Mouse (Mus musculus) hindbrain, embryonic 10.5 days (tissue): ENCODE results near the gene Tmem236. TPM values are rescaled to one million over a fixed set of nuclear protein-coding genes. Genes with fewer than 3 reads are reported as not detected.
A peak's percentile ranks its signal among the peaks of the same experiment; 100 is the strongest.

Experiments used
- DNase-seq: peaks from one replicate; pipeline ENCODE4 v3.0.0-alpha.2; 2017; ENCODE audit warnings: low spot score
- H3K27ac ChIP-seq: fragments of 300-500 bp; sonication (generic); 2 replicates; pipeline ENCODE4 v1.5.1; 2016; ENCODE audit warnings: mild to moderate bottlenecking, moderate library complexity
- H3K27me3 ChIP-seq: fragments of 300-500 bp; sonication (generic); 2 replicates; pipeline ENCODE4 v1.6.1; 2016; ENCODE audit warnings: mild to moderate bottlenecking; ENCODE audit not compliant: poor library complexity, insufficient read depth, severe bottlenecking
- H3K36me3 ChIP-seq: fragments of 300-500 bp; sonication (generic); 2 replicates; pipeline ENCODE4 v1.6.1; 2016; ENCODE audit warnings: mild to moderate bottlenecking, moderate library complexity
- H3K4me1 ChIP-seq: fragments of 300-500 bp; sonication (generic); replicated peaks from 2 replicates; pipeline ENCODE4 v1.6.1; 2016; ENCODE audit warnings: mild to moderate bottlenecking
- H3K4me3 ChIP-seq: fragments of 300-500 bp; sonication (generic); 2 replicates; pipeline ENCODE4 v1.5.1; 2016; ENCODE audit warnings: mild to moderate bottlenecking, moderate library complexity
- H3K9me3 ChIP-seq: fragments of 300-500 bp; sonication (generic); 2 replicates; pipeline ENCODE4 v1.6.1; 2016; ENCODE audit warnings: mild to moderate bottlenecking, moderate library complexity
- WGBS: fragments of 180-500 bp; shearing (Covaris S2); methylation state at CpG from one replicate; pipeline ENCODE4 v1.1.7; 2016; 5-methylcytosine and 5-hydroxymethylcytosine counted together
- microRNA counts: library from miRNA; unstranded; fragments of <30 nt; microRNA quantifications from one replicate; lab custom pipeline; 2017
- polyA plus RNA-seq: library from polyadenylated mRNA; unstranded; fragments of >200 nt; fragmentation: Nextera tagmentation; extraction: Ambion mirVana; gene quantifications from 2 replicates; pipeline ENCODE4 v1.2.1, GENCODE M21; 2016

The Tmem236 gene
- polyA plus RNA-seq, 1 experiment from 2014 or later = not detected

- Histone ChIP-seq H3K9me3 (no peaks in the 10 kb centered on the region), H3K4me1 (peaks cover 4% of the 10 kb centered on the region; the same call in 1 of the 2 replicates), H3K36me3 (no peaks in the 10 kb centered on the region), H3K4me3 (no peak overlapping the region), H3K27ac (no peak overlapping the region), H3K27me3 (no peaks in the 10 kb centered on the region)
- 94% methylated on average over 4 of the region's 4 CpGs for WGBS
- no peak for DNase-seq
Measured at GRCm38 (mm10) chr2:14236920-14237319, 62.6 kb downstream of the Tmem236 start.

- DNase-seq = no peak
- Histone ChIP-seq H3K9me3 (no peaks in the 10 kb centered on the region), H3K4me1 (peaks cover 4% of the 10 kb centered on the region; the same call in 1 of the 2 replicates), H3K36me3 (no peaks in the 10 kb centered on the region), H3K27ac (no peak overlapping the region), H3K27me3 (no peaks in the 10 kb centered on the region), H3K4me3 (no peak overlapping the region)
- WGBS = 79% methylated on average over 4 of the region's 4 CpGs
Measured at GRCm38 (mm10) chr2:14237723-14238122, 63.4 kb downstream of the Tmem236 start.

GRCm38 (mm10) chr2:14239151-14239550, 64.8 kb downstream of the Tmem236 start:
- WGBS = 55% methylated on average over 5 of the region's 5 CpGs
- peaks cover 4% of the 10 kb centered on the region; the same call in 1 of the 2 replicates for H3K4me1 ChIP-seq

DNA sequence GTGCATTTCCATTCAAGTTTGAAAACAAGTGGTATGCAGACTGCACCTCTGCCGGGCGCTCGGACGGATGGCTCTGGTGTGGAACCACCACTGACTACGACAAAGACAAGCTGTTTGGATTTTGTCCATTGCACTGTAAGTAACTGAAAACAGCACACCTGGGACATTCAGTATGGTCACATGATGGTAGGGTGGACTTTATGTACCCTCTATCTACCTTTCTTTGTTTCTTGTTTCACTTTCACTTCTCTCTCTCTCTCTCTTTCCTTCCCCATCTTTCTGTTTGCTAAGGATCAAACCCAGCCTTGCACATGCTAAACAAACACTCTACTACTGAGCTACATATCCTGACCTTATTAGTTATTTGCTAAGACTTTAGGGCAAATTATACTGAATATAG, 69.8 kb downstream of the Tmem236 start:
- peaks cover 1% of the 10 kb centered on the region; the same call in 1 of the 2 replicates for H3K4me1 ChIP-seq
- WGBS = 91% methylated on average over 5 of the region's 5 CpGs
- H3K36me3 ChIP-seq = no peaks in the 10 kb centered on the region
- no peak overlapping the region for H3K27ac ChIP-seq
- H3K9me3 ChIP-seq = no peaks in the 10 kb centered on the region
- H3K27me3 ChIP-seq = no peaks in the 10 kb centered on the region
- no peak overlapping the region for H3K4me3 ChIP-seq
- DNase-seq = no peak

More at GRCm38 (mm10) chr2:14239151-14239550, 64.8 kb downstream of the Tmem236 start:
- DNase-seq = no peak
- no peaks in the 10 kb centered on the region for H3K36me3 ChIP-seq
- H3K27ac ChIP-seq = no peak overlapping the region
- no peak overlapping the region for H3K4me3 ChIP-seq
- H3K9me3 ChIP-seq = no peaks in the 10 kb centered on the region
- H3K27me3 ChIP-seq = no peaks in the 10 kb centered on the region

DNA sequence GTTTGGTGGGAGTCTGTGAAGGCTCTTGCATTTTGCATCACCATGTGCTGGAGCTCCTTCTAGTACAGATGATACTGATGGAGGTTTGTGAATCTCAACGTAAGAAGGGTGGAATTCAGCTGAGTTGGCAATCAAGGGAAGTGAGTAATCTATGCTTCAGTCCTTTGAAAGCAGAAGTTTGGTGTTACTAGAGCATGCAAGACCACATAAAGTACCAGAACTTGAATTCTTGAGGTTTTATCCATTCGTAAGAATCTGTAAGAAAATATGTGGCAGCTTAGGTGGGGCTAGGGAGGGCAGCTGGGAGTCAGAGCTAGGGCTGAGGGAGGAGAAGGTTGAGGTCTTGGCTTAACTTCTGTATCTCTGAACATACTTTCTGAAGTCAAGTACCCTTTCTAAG, 70.3 kb downstream of the Tmem236 start:
- Histone ChIP-seq H3K27ac (no peak overlapping the region), H3K36me3 (no peaks in the 10 kb centered on the region), H3K4me1 (no peaks in the 10 kb centered on the region), H3K27me3 (no peaks in the 10 kb centered on the region), H3K4me3 (no peak overlapping the region), H3K9me3 (no peaks in the 10 kb centered on the region)
- 86% methylated on average over 2 of the region's 2 CpGs for WGBS
- no peak for DNase-seq

- no peak for DNase-seq
- WGBS = 82% methylated on average over 3 of the region's 3 CpGs
- Histone ChIP-seq H3K36me3 (no peaks in the 10 kb centered on the region), H3K27ac (no peak overlapping the region), H3K27me3 (no peaks in the 10 kb centered on the region), H3K9me3 (no peaks in the 10 kb centered on the region), H3K4me1 (no peaks in the 10 kb centered on the region), H3K4me3 (no peak overlapping the region)
Measured at GRCm38 (mm10) chr2:14249839-14250564, 75.7 kb downstream of the Tmem236 start.

DNA sequence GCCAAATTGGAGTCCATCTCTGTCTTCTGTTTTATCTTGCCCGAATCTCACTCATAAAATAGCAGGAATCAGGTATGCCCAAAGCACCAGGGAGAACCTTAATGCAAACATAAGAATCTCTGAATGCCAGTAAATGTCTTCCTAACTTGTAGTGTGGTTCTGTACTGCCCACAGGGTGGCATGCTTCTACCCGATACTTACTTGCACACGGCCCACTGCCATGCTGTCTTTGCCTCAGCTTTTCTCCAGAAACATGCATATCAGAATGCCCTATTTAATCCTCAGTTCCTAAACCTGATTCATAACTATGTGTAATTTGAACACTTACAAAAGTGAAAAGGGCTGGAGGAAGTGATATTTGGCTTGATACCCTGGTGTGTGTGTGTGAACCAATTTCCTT, 77.6 kb downstream of the Tmem236 start:
- WGBS = 84% methylated on average over 3 of the region's 3 CpGs

DNA sequence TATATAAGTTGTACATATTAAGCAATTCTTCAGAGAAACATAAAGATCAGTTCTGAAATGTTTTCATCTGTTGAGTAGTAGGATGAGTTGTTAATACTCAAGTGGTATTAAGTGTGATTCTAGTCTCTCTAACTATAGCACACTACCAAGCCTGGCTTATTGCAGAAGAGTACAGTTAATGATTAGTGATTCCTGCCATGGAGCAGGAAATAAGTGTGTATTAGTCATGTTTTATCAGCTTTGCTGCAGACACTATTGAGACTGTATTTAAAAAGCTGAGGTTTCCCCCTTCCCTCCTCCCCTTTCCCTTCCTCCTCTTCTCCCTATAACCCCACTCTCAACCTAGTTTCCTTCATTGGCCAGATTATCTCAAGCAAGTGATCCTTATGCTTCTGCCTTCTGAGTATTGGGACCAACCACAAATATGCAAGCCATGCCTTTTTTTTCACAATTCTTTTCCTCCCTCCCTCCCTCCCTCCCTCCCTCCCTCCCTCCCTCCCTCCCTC, 84.1 kb downstream of the Tmem236 start:
- Histone ChIP-seq H3K27ac (no peak overlapping the region), H3K36me3 (no peaks in the 10 kb centered on the region), H3K9me3 (no peaks in the 10 kb centered on the region), H3K27me3 (no peaks in the 10 kb centered on the region), H3K4me3 (no peak overlapping the region), H3K4me1 (no peaks in the 10 kb centered on the region)
- no peak for DNase-seq

More for the DNA sequence above, 77.6 kb downstream of the Tmem236 start:
- Histone ChIP-seq H3K27ac (no peak overlapping the region), H3K4me3 (no peak overlapping the region), H3K36me3 (no peaks in the 10 kb centered on the region), H3K9me3 (no peaks in the 10 kb centered on the region), H3K4me1 (no peaks in the 10 kb centered on the region), H3K27me3 (no peaks in the 10 kb centered on the region)
- no peak for DNase-seq

GRCm38 (mm10) chr2:14262090-14262489, 87.8 kb downstream of the Tmem236 start:
- H3K9me3 ChIP-seq = no peaks in the 10 kb centered on the region
- no peaks in the 10 kb centered on the region for H3K27me3 ChIP-seq
- H3K4me1 ChIP-seq = no peaks in the 10 kb centered on the region
- no peak for DNase-seq
- H3K36me3 ChIP-seq = no peaks in the 10 kb centered on the region
- WGBS = 83% methylated on average over 1 of the region's 1 CpGs
- H3K4me3 ChIP-seq = no peak overlapping the region
- H3K27ac ChIP-seq = no peak overlapping the region

DNA sequence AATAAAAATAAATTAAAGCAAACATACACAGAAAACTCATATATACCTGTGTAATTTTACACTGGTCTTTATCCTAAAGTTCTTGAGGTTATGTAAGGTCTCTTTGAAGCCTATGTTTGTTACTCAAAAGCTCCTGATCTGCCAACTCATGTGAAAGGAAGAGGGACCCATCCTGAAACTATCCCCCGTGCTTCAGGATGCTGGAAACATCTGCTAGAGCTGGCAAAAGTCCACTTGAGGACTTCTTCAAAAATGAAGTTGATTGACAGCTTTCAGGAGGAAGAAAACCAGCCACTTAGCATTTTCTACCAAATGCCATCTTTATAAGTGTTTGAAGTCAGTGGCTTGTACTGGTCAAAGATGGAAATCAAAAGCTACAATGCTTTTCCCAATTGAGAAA, 94.8 kb downstream of the Tmem236 start:
- no peak overlapping the region for H3K27ac ChIP-seq
- H3K9me3 ChIP-seq = no peaks in the 10 kb centered on the region
- WGBS = 78% methylated on average over 1 of the region's 1 CpGs
- no peaks in the 10 kb centered on the region for H3K4me1 ChIP-seq
- H3K27me3 ChIP-seq = no peaks in the 10 kb centered on the region
- DNase-seq = no peak
- no peak overlapping the region for H3K4me3 ChIP-seq
- H3K36me3 ChIP-seq = no peaks in the 10 kb centered on the region

MicroRNAs within 50 kb of the gene (microRNA counts, 519-probe panel; counts per million panel counts)
- microRNA mmu-miR-511 (lab: Ali Mortazavi, UCI) = 1,255 counts per million, percentile 77 among the panel's probes with 10 or more counts

Other genes with a start within 250 kb of the Tmem236 start
- gene Hacd1, start 118.4 kb upstream of the Tmem236 start, polyA plus RNA-seq = 52.5 and 53.9 TPM in 2 replicates
- 81.1 and 86.6 TPM in 2 replicates for gene Stam, start 100.4 kb upstream of the Tmem236 start, polyA plus RNA-seq
- gene Mrc1, start 54.9 kb downstream of the Tmem236 start, polyA plus RNA-seq = 3.0 and 3.8 TPM in 2 replicates
- 0.83 and 0.89 TPM in 2 replicates for gene Slc39a12, start 213.8 kb downstream of the Tmem236 start, polyA plus RNA-seq